Mouse (Mus musculus): ENCODE results near the gene Cdh7. TPM values are rescaled to one million over a fixed set of nuclear protein-coding genes. Genes with fewer than 3 reads are reported as not detected.
"Not testable (repeated sequence)": the region's sequence is repeated elsewhere in the genome, so short reads cannot be mapped to it uniquely, and the experiment has no call there.

Gene Cdh7
- polyA plus RNA-seq, 1 experiment from 2014 or later = 0.82 TPM

DNA sequence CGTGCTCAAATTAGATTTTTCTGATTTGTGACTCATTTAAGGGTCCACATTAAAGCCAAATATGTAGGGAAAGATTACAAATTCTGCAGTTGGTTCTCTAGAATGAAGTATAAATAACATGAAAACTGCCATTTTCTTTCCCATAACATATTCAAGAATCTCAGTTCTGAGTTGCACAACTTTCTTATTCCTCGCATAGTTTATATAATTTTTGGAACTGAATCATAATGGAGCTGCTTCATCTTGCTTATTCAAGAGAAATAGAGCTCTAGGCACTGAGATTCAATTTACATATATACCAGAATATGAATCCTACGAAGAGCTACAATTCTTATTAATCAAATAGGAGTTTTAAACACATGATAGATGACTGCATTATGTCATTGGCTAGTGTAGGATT lies 22.8 kb downstream of the Cdh7 start:
- Histone ChIP-seq H3K36me3 (no peaks in the 10 kb centered on the region), H3K27me3 (no peaks in the 10 kb centered on the region), H3K4me3 (no peak overlapping the region), H3K4me1 (no peaks in the 10 kb centered on the region), H3K9ac (no peak overlapping the region), H3K27ac (no peak overlapping the region), H3K4me2 (no peak overlapping the region), H3K9me3 (no peaks in the 10 kb centered on the region)
- WGBS = 67% methylated on average over 3 of the region's 3 CpGs
- ATAC-seq (ENCODE audit: insufficient number of reproducible peaks, low FRiP score, low TSS enrichment, low read depth) = no peak

DNA sequence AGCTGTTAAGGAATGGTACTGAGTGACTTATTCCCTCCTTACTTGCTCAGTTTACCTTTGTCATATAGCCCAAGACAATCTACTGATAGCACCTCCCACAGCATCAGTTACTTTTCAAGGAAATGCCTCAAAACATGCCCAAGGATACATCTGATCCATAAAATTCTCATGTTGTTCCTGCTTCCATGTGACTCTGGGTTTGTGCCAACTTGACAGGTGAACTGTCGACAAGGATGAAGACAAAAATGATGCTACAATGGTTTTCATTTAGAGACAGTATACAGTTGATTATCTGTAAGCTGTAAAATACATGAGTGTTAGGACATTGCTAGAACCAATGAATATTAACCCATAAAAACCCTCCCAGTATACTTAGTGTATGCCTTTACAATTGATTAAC lies 29.9 kb downstream of the Cdh7 start:
- Histone ChIP-seq H3K36me3 (no peaks in the 10 kb centered on the region), H3K27me3 (no peaks in the 10 kb centered on the region), H3K4me1 (no peaks in the 10 kb centered on the region), H3K4me2 (no peak overlapping the region), H3K9ac (no peak overlapping the region), H3K4me3 (no peak overlapping the region), H3K27ac (no peak overlapping the region), H3K9me3 (no peaks in the 10 kb centered on the region)
- ATAC-seq (ENCODE audit: insufficient number of reproducible peaks, low FRiP score, low TSS enrichment, low read depth) = no peak
- WGBS = 84% methylated on average over 1 of the region's 1 CpGs

DNA sequence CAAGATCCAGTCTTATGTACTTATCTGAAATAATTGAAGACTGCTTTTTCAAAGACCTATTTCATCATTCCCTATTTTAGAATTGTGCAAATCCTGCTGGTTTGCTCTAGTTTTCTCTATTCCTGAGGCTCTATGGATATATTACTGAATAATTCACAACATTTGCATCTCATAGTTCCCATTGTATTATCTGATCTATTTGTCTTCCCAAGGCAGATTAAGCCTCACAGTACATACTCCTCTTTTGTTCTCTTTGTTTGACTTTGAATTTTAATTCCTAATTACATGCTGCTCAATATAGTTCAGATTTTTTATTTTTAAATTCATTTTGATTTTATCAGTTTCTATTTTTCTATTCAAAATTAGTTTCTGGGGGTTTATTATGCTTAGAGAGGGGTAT lies 74.1 kb downstream of the Cdh7 start:
- no peaks in the 10 kb centered on the region for H3K9me3 ChIP-seq
- no peak overlapping the region for H3K27ac ChIP-seq
- no peaks in the 10 kb centered on the region for H3K27me3 ChIP-seq
- H3K4me1 ChIP-seq = no peaks in the 10 kb centered on the region
- no peak overlapping the region for H3K4me2 ChIP-seq
- no peak overlapping the region for H3K9ac ChIP-seq
- no peaks in the 10 kb centered on the region for H3K36me3 ChIP-seq
- no peak overlapping the region for H3K4me3 ChIP-seq
- no peak for ATAC-seq (ENCODE audit: insufficient number of reproducible peaks, low FRiP score, low TSS enrichment, low read depth)

DNA sequence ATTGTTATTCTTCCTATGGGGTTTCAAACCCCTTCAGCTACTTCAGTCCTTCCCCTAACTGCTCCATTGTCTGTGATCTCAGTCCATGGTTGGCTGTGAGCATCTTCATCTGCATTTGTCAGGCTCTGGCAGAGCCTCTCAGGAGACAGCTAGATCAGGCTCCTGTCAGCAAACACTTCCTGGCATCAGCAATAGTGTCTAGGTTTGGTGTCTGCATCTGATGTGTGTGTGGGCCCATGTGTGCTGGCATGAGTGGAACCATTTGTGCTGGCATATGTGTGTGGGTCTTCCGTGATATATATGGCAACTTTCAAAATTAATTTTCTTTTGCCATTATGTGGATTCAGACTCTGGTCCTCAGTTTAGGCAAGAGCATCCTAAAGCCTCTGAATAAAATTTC lies 85.2 kb downstream of the Cdh7 start:
- H3K4me2 ChIP-seq = no peak overlapping the region

DNA sequence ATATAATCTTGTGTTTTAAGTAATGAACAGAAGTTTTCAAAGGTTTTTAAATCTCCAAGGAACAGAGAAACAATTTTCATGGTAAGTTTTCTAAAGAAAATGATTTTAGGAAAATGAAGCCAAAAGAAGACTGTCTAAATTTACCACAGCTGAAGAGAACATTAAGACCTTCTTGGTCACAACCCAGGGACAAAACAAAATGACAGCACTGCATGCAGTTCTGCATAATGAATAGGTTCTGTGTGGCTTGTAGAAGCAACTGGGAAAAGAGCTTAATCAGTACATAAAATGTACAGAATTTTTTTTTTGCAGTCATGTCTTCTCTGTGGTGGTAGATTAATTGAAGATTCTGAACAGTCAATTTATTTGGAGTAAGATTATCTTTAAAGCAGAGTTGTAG lies 96.2 kb downstream of the Cdh7 start:
- Histone ChIP-seq H3K36me3 (no peaks in the 10 kb centered on the region), H3K27me3 (no peaks in the 10 kb centered on the region), H3K4me1 (no peaks in the 10 kb centered on the region), H3K27ac (no peak overlapping the region), H3K9ac (no peak overlapping the region), H3K4me3 (no peak overlapping the region), H3K9me3 (no peaks in the 10 kb centered on the region), H3K4me2 (no peak overlapping the region)
- no peak for ATAC-seq (ENCODE audit: insufficient number of reproducible peaks, low FRiP score, low TSS enrichment, low read depth)

More for the DNA sequence above, 85.2 kb downstream of the Cdh7 start:
- no peak overlapping the region for H3K27ac ChIP-seq
- H3K4me3 ChIP-seq = no peak overlapping the region
- ATAC-seq (ENCODE audit: insufficient number of reproducible peaks, low FRiP score, low TSS enrichment, low read depth) = no peak
- H3K9ac ChIP-seq = no peak overlapping the region
- no peaks in the 10 kb centered on the region for H3K9me3 ChIP-seq
- no peaks in the 10 kb centered on the region for H3K27me3 ChIP-seq
- H3K36me3 ChIP-seq = no peaks in the 10 kb centered on the region
- no peaks in the 10 kb centered on the region for H3K4me1 ChIP-seq
- 92% methylated on average over 1 of the region's 1 CpGs for WGBS

GRCm38 (mm10) chr1:110118071-110118470 lies 135.8 kb downstream of the Cdh7 start:
- H3K4me1 ChIP-seq = no peaks in the 10 kb centered on the region

DNA sequence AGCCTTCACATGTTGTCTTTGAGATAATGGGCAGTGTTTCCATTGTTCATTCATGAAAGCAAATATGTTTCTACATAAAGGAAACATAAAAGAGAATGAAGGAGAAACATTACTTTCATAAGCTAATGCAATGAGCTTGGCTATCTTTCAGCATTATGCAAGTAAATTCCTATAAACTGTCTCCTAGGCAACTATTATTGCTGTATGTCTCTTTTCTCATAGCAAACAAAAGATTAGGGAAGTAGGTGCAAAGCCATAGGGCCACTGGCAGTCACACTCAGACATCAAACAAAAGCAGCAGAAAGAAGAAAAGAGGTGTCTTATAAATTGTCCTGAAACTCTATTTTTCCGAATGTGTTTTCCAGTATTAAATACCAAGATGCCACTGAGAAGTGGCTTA lies 136.6 kb downstream of the Cdh7 start:
- Histone ChIP-seq H3K27ac (no peak overlapping the region), H3K4me2 (no peak overlapping the region), H3K9me3 (no peaks in the 10 kb centered on the region), H3K4me3 (no peak overlapping the region), H3K36me3 (no peaks in the 10 kb centered on the region), H3K27me3 (no peaks in the 10 kb centered on the region), H3K9ac (no peak overlapping the region), H3K4me1 (no peaks in the 10 kb centered on the region)
- ATAC-seq (ENCODE audit: insufficient number of reproducible peaks, low FRiP score, low TSS enrichment, low read depth) = no peak
- 81% methylated on average over 1 of the region's 1 CpGs for WGBS

More at GRCm38 (mm10) chr1:110118071-110118470, 135.8 kb downstream of the Cdh7 start:
- WGBS = 51% methylated on average over 1 of the region's 1 CpGs
- H3K27me3 ChIP-seq = no peaks in the 10 kb centered on the region
- no peaks in the 10 kb centered on the region for H3K9me3 ChIP-seq
- no peak overlapping the region for H3K4me3 ChIP-seq
- H3K4me2 ChIP-seq = no peak overlapping the region
- ATAC-seq (ENCODE audit: insufficient number of reproducible peaks, low FRiP score, low TSS enrichment, low read depth) = no peak
- H3K27ac ChIP-seq = no peak overlapping the region
- H3K9ac ChIP-seq = no peak overlapping the region
- H3K36me3 ChIP-seq = no peaks in the 10 kb centered on the region

- 94% methylated on average over 7 of the region's 12 CpGs for WGBS
- H3K4me1 ChIP-seq; H3K4me2 ChIP-seq; H3K27ac ChIP-seq; H3K36me3 ChIP-seq; ATAC-seq (ENCODE audit: insufficient number of reproducible peaks, low FRiP score, low TSS enrichment, low read depth); H3K27me3 ChIP-seq; H3K9me3 ChIP-seq; H3K4me3 ChIP-seq; H3K9ac ChIP-seq: not testable (repeated sequence)
Observed at GRCm38 (mm10) chr1:110171459-110171858, 189.2 kb downstream of the Cdh7 start.
